Mouse (Mus musculus): ENCODE results near the gene Usp48.
A peak's percentile ranks its signal among the peaks of the same experiment; 100 is the strongest.
"Not testable (repeated sequence)": the region's sequence is repeated elsewhere in the genome, so short reads cannot be mapped to it uniquely, and the experiment has no call there.

The Usp48 gene

GRCm38 (mm10) chr4:137593601-137594495 is at the start of gene Usp48:
Usp48 (plus strand) TSS chr4:137593755.
- peak; percentile 99 for DNase-seq (ENCODE audit: low read depth)

GRCm38 (mm10) chr4:137545568-137545967 is 48.0 kb upstream of the Usp48 start:
- DNase-seq (ENCODE audit: low read depth), result no peak

GRCm38 (mm10) chr4:137546003-137546525 is 47.5 kb upstream of the Usp48 start:
- DNase-seq (ENCODE audit: low read depth), result peak; percentile 16

- DNase-seq (ENCODE audit: low read depth), result no peak
These were observed 40.1 kb upstream of the Usp48 start for GRCm38 (mm10) chr4:137553466-137553865.

- no peak for DNase-seq (ENCODE audit: low read depth)
These were observed 36.8 kb upstream of the Usp48 start for GRCm38 (mm10) chr4:137556673-137557210.

- no peak for DNase-seq (ENCODE audit: low read depth)
These were observed 23.7 kb upstream of the Usp48 start for GRCm38 (mm10) chr4:137569873-137570272.

GRCm38 (mm10) chr4:137574469-137574868 is 19.1 kb upstream of the Usp48 start, which contains the start of gene Ldlrad2:
Ldlrad2 (minus strand) TSS chr4:137574569.
- DNase-seq (ENCODE audit: low read depth), result no peak

- no peak for DNase-seq (ENCODE audit: low read depth)
These were observed 16.1 kb upstream of the Usp48 start for GRCm38 (mm10) chr4:137577486-137577885.

- peak; percentile 45 for DNase-seq (ENCODE audit: low read depth)
These were observed 15.2 kb upstream of the Usp48 start for GRCm38 (mm10) chr4:137578181-137578845.

GRCm38 (mm10) chr4:137579789-137580188 is 13.8 kb upstream of the Usp48 start:
- DNase-seq (ENCODE audit: low read depth), result no peak

GRCm38 (mm10) chr4:137580299-137580698 is 13.3 kb upstream of the Usp48 start:
- DNase-seq (ENCODE audit: low read depth), result no peak

- DNase-seq (ENCODE audit: low read depth), result peak; percentile 64
These were observed 11.7 kb upstream of the Usp48 start for GRCm38 (mm10) chr4:137581815-137582214.

GRCm38 (mm10) chr4:137589095-137589494 is 4.5 kb upstream of the Usp48 start:
- DNase-seq (ENCODE audit: low read depth), result not testable (repeated sequence)

GRCm38 (mm10) chr4:137589586-137589985 is 4.0 kb upstream of the Usp48 start:
- DNase-seq (ENCODE audit: low read depth), result no peak

GRCm38 (mm10) chr4:137590961-137591360 is 2.6 kb upstream of the Usp48 start:
- DNase-seq (ENCODE audit: low read depth), result no peak

- peak; percentile 84 for DNase-seq (ENCODE audit: low read depth)
These were observed 1.1 kb downstream of the Usp48 start for GRCm38 (mm10) chr4:137594496-137595270.

GRCm38 (mm10) chr4:137597098-137597630 is 3.6 kb downstream of the Usp48 start:
- no peak for DNase-seq (ENCODE audit: low read depth)

GRCm38 (mm10) chr4:137598577-137598976 is 5.0 kb downstream of the Usp48 start:
- no peak for DNase-seq (ENCODE audit: low read depth)

GRCm38 (mm10) chr4:137603449-137604171 is 10.1 kb downstream of the Usp48 start:
- peak; percentile 54 for DNase-seq (ENCODE audit: low read depth)

GRCm38 (mm10) chr4:137607023-137607422 is 13.5 kb downstream of the Usp48 start:
- no peak for DNase-seq (ENCODE audit: low read depth)

GRCm38 (mm10) chr4:137609281-137609680 is 15.7 kb downstream of the Usp48 start:
- no peak for DNase-seq (ENCODE audit: low read depth)

All from induced T-regulatory cell, adult 2 months (primary cell).